Mouse (Mus musculus) erythroblast, embryonic 14.5 days (primary cell): Measurements from ENCODE around the gene Hoxd13. TPM values are rescaled to one million over a fixed set of nuclear protein-coding genes. Genes with fewer than 3 reads are reported as not detected.

Source experiments
- H3K27me3 ChIP-seq: 2 replicates; pipeline ENCODE4 v1.6.1; 2012; ENCODE audit warnings: inconsistent platforms; ENCODE audit not compliant: control insufficient read depth
- H3K36me3 ChIP-seq: 2 replicates; pipeline ENCODE4 v1.6.1; 2012; ENCODE audit warnings: mild to moderate bottlenecking, inconsistent platforms; ENCODE audit not compliant: control insufficient read depth
- H3K4me1 ChIP-seq: 2 replicates; pipeline ENCODE4 v1.6.1; 2012; ENCODE audit warnings: inconsistent platforms; ENCODE audit not compliant: control insufficient read depth
- H3K4me3 ChIP-seq: replicated peaks from 2 replicates; pipeline ENCODE3; 2012; ENCODE audit warnings: moderate library complexity, mild to moderate bottlenecking, inconsistent platforms
- H3K9me3 ChIP-seq: 2 replicates; pipeline ENCODE4 v1.6.1; 2012; ENCODE audit warnings: low read length, inconsistent platforms, mixed read lengths; ENCODE audit not compliant: control insufficient read depth
- GATA1 ChIP-seq: IDR thresholded peaks from 2 replicates; pipeline ENCODE4 v1.6.1; 2012; ENCODE audit warnings: low read length, inconsistent platforms, mixed read lengths
- TAL1 ChIP-seq: IDR thresholded peaks from 3 replicates; pipeline ENCODE4 v1.6.1; 2012; ENCODE audit warnings: low read length, inconsistent platforms, mixed read lengths
- polyA plus RNA-seq: library from polyadenylated mRNA; stranded (reverse); fragments of >175 nt; gene quantifications from 2 replicates; pipeline ENCODE4 v1.2.3, GENCODE M21; 2012

Hoxd13 gene
- polyA plus RNA-seq, 1 experiment: not detected

GRCm38 (mm10) chr2:74654743-74655419, 13.2 kb upstream of the Hoxd13 start:
- TF ChIP-seq TAL1: no peak
- TF ChIP-seq GATA1: no peak
- Histone ChIP-seq H3K4me1 (no peaks in the 10 kb centered on the region), H3K36me3 (no peaks in the 10 kb centered on the region), H3K9me3 (peaks cover 9% of the 10 kb centered on the region), H3K27me3 (peaks cover 100% of the 10 kb centered on the region), H3K4me3 (no peak overlapping the region)

- no peaks in the 10 kb centered on the region for H3K4me1 ChIP-seq
- no peak overlapping the region for H3K4me3 ChIP-seq
- no peaks in the 10 kb centered on the region for H3K36me3 ChIP-seq
- peaks cover 9% of the 10 kb centered on the region for H3K9me3 ChIP-seq
- no peak for TF ChIP-seq GATA1
- no peak for TF ChIP-seq TAL1
- H3K27me3 ChIP-seq: peaks cover 100% of the 10 kb centered on the region
These were observed 12.7 kb upstream of the Hoxd13 start for GRCm38 (mm10) chr2:74655420-74655781.

GRCm38 (mm10) chr2:74655821-74656631, 12.1 kb upstream of the Hoxd13 start:
- H3K36me3 ChIP-seq: no peaks in the 10 kb centered on the region
- H3K27me3 ChIP-seq: peaks cover 100% of the 10 kb centered on the region
- H3K9me3 ChIP-seq: peaks cover 11% of the 10 kb centered on the region
- no peak overlapping the region for H3K4me3 ChIP-seq
- H3K4me1 ChIP-seq: no peaks in the 10 kb centered on the region
- no peak for TF ChIP-seq TAL1
- TF ChIP-seq GATA1: no peak

GRCm38 (mm10) chr2:74656632-74657021, 11.5 kb upstream of the Hoxd13 start:
- TF ChIP-seq GATA1 (no peak), TAL1 (no peak)
- Histone ChIP-seq H3K4me1 (no peaks in the 10 kb centered on the region), H3K27me3 (peaks cover 100% of the 10 kb centered on the region), H3K36me3 (no peaks in the 10 kb centered on the region), H3K4me3 (no peak overlapping the region), H3K9me3 (peaks cover 11% of the 10 kb centered on the region)

GRCm38 (mm10) chr2:74657251-74658023, 10.7 kb upstream of the Hoxd13 start:
- H3K4me1 ChIP-seq: no peaks in the 10 kb centered on the region
- peaks cover 11% of the 10 kb centered on the region for H3K9me3 ChIP-seq
- no peak overlapping the region for H3K4me3 ChIP-seq
- TF ChIP-seq GATA1 (no peak), TAL1 (no peak)
- peaks cover 100% of the 10 kb centered on the region for H3K27me3 ChIP-seq
- H3K36me3 ChIP-seq: no peaks in the 10 kb centered on the region

- Histone ChIP-seq H3K27me3 (peaks cover 100% of the 10 kb centered on the region), H3K4me3 (no peak overlapping the region), H3K36me3 (no peaks in the 10 kb centered on the region), H3K9me3 (peaks cover 11% of the 10 kb centered on the region), H3K4me1 (no peaks in the 10 kb centered on the region)
- TF ChIP-seq GATA1 (no peak), TAL1 (no peak)
These were observed 10.0 kb upstream of the Hoxd13 start for GRCm38 (mm10) chr2:74658024-74658666.

GRCm38 (mm10) chr2:74658667-74659371, 9.3 kb upstream of the Hoxd13 start:
- TF ChIP-seq GATA1 (no peak), TAL1 (no peak)
- Histone ChIP-seq H3K36me3 (no peaks in the 10 kb centered on the region), H3K27me3 (peaks cover 100% of the 10 kb centered on the region), H3K9me3 (peaks cover 11% of the 10 kb centered on the region), H3K4me3 (no peak overlapping the region), H3K4me1 (no peaks in the 10 kb centered on the region)

- no peaks in the 10 kb centered on the region for H3K36me3 ChIP-seq
- H3K27me3 ChIP-seq: peaks cover 100% of the 10 kb centered on the region
- H3K4me1 ChIP-seq: no peaks in the 10 kb centered on the region
- no peak within 1 kb of the TSS for H3K4me3 ChIP-seq
- TF ChIP-seq TAL1: no peak
- TF ChIP-seq GATA1: no peak
- H3K9me3 ChIP-seq: peaks cover 11% of the 10 kb centered on the region
These were observed 8.6 kb upstream of the Hoxd13 start, which contains the start of gene Evx2 for GRCm38 (mm10) chr2:74659507-74660005. Gene Evx2, minus strand, starts transcription at chr2:74659557.
